Mouse (Mus musculus) embryo, embryonic 10 days (tissue): ENCODE measurements around the gene Olfr1032.
"Not testable (repeated sequence)": the region's sequence is repeated elsewhere in the genome, so short reads cannot be mapped to it uniquely, and the experiment has no call there.

ENCODE experiments used
- DNase-seq: peaks from one replicate; pipeline ENCODE4 v3.0.0-alpha.2; 2015; ENCODE audit warnings: low spot score

The Olfr1032 gene

GRCm38 (mm10) chr2:86005240-86005639 lies at the start of gene Olfr1032:
Olfr1032 (plus strand) TSS chr2:86005540.
- no peak for DNase-seq

GRCm38 (mm10) chr2:85973595-85973994 lies 31.7 kb upstream of the Olfr1032 start, which contains the start of gene Olfr1029:
Olfr1029 (plus strand) TSS chr2:85973895.
- DNase-seq, result no peak

DNA sequence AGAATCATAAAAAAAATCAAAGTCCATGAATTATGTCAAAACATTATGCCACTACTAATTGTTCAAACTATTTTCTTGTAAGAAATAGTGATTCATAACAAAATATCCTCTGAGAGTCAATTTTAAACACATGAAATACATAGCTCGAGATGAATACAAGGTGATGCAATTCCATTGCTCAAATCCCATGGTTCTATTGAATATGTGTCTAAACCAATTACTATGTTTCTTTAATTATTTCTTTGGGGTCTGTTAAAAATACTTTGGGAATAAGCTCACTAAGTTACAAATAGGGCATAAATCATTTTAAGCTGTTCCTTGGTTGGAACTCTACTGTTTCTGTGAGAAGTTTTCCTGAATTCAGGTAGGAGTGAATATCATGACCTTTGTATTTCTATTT lies 26.4 kb upstream of the Olfr1032 start, which contains the start of gene Olfr1030:
TSS of gene Olfr1030 (plus strand) at position 301 of the 400 bp plus-strand sequence.
- no peak for DNase-seq

DNA sequence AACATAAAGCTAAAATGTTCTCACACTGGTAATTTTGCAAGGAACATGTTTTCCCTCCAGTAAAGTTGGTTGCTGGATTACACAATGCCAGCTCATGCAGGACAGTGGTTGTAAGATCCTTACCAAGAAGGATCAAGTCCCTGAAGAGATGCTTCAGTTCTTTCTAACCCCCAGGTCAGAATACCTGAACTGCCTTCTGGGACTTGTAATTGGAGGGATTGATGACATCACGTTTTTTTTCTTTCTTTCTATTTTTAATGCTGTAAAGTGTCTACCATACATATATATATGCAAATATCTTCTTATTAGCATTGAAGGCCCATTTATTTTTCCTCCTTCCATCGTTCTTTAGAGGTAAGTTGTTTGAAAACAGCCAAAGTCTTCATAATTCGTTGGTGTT lies 15.3 kb upstream of the Olfr1032 start, which contains the start of gene Olfr1031:
TSS of gene Olfr1031 (plus strand) at position 301 of the 400 bp plus-strand sequence.
- DNase-seq, result no peak

- DNase-seq, result peak; percentile 37
Measured at GRCm38 (mm10) chr2:86020406-86020805, 15.1 kb downstream of the Olfr1032 start, which contains the start of gene Olfr1033. Olfr1033 (plus strand) TSS chr2:86020633.

DNA sequence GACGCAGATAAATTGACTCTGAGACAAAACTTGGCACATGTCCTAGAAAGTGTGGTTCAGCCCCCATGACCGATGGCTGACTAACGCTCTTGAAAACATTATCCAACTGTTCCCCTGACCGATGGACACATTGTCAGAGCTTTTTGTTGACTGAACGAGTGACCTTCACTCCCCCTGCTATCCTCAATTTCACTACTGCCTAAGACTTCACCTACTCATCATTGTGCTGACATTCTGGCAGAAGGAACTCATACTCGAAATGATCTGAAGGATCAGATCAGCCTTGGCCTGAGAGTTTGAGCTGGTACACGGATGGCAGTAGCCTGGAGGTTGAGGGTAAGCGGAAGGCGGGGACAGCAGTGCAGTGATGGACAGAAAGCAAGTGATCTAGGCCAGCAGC lies 16.2 kb downstream of the Olfr1032 start:
- DNase-seq, result not testable (repeated sequence)

DNA sequence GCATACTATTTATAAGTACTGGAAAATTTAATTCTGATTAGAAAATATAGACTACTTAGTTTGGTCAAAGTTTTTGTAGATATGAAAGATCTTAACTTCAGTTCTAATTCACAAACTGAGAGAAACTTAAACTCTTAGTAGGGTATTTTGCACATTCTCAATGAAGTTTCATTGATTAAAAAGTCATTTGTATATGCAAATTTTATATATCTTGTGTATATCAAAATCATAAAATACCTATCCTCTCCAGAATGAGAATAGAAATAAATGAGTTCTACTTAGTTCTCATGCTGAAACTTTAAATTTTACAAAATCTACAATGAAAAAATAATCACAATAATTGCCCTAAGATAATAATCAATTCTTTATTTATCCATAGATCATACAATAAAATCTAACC lies 40.2 kb downstream of the Olfr1032 start, which contains the start of gene Olfr1034:
TSS of gene Olfr1034 (plus strand) at position 301 of the 400 bp plus-strand sequence.
- DNase-seq, result no peak

DNA sequence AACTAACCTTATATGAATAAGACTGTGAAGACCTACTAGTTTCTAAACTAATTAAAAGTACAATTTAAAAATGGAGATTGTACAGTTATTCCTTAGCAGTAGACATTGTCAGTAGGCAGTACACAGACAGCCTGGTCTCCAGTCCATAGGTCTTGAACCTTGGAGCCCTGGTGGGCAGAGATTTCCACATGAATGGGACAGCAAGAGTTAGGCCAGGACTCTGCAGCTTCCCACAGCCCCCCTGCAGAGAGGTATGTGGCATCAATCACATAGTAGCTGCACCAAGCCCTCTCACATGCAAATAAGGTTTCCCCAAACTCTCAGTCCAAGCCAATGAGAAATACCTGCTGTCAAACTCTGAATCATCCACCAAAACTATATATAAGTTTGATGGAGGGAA lies 45.4 kb downstream of the Olfr1032 start:
- DNase-seq, result not testable (repeated sequence)
